Mouse (Mus musculus) liver, embryonic 14 days (tissue): ENCODE data around the gene Tulp2. TPM values are rescaled to one million over a fixed set of nuclear protein-coding genes. Genes with fewer than 3 reads are reported as not detected.

Experiments used
- polyA plus RNA-seq: library from polyadenylated mRNA; depleted of rRNA; stranded (reverse); fragments of >200 nt; gene quantifications from 2 replicates; pipeline ENCODE4 v1.2.3, GENCODE M21; 2012; rRNA removed

Tulp2 gene
- polyA plus RNA-seq, result 0.18 and 0.29 TPM in 2 replicates

GRCm38 (mm10) chr7:45481374-45481927 is at the start of gene Tulp2:
Gene Tulp2 (plus strand): TSS chr7:45481877.

GRCm38 (mm10) chr7:45434203-45435015 is 47.3 kb upstream of the Tulp2 start, which contains the start of gene Gys1:
Gene Gys1 (plus strand): TSS chr7:45434844.

GRCm38 (mm10) chr7:45437521-45438276 is 44.0 kb upstream of the Tulp2 start, which contains the start of gene Ruvbl2:
Gene Ruvbl2 (minus strand): TSS chr7:45438096.

GRCm38 (mm10) chr7:45459564-45460140 is 22.0 kb upstream of the Tulp2 start, which contains the start of gene Ftl1:
Gene Ftl1 (minus strand): TSS chr7:45459884.

GRCm38 (mm10) chr7:45466283-45467089 is 15.2 kb upstream of the Tulp2 start, which contains the start of gene Bax:
Gene Bax (minus strand): TSS chr7:45466898.

GRCm38 (mm10) chr7:45486761-45487415 is 5.2 kb downstream of the Tulp2 start, which contains the start of gene Gm45808:
Gene Gm45808 (minus strand): TSS chr7:45486811.

GRCm38 (mm10) chr7:45488293-45489204 is 6.9 kb downstream of the Tulp2 start, which contains the start of gene Dhdh:
Gene Dhdh (minus strand): TSS chr7:45488805.

GRCm38 (mm10) chr7:45509912-45510787 is 28.5 kb downstream of the Tulp2 start, which contains the start of gene Nucb1:
Gene Nucb1 (minus strand): TSS chr7:45510406.

GRCm38 (mm10) chr7:45525809-45526473 is 44.3 kb downstream of the Tulp2 start, which contains the start of the genes Ppp1r15a and Plekha4:
Gene Ppp1r15a (minus strand): TSS chr7:45526268.
Gene Plekha4 (plus strand): TSS chr7:45526330.

GRCm38 (mm10) chr7:45554744-45555143 is 73.1 kb downstream of the Tulp2 start, which contains the start of gene Hsd17b14:
Gene Hsd17b14 (plus strand): TSS chr7:45554893.

GRCm38 (mm10) chr7:45570103-45570741 is 88.5 kb downstream of the Tulp2 start, which contains the start of gene Bcat2:
Gene Bcat2 (plus strand): TSS chr7:45570153.

Other genes starting within 250 kb of the Tulp2 start
- gene Cd37, start 242.8 kb upstream of the Tulp2 start, polyA plus RNA-seq, result 8.7 and 11.7 TPM in 2 replicates
- gene Slc6a16, start 240.8 kb upstream of the Tulp2 start, polyA plus RNA-seq, result 0.01 and 0.03 TPM in 2 replicates
- not detected in 2 replicates for gene Slc6a21, start 204.4 kb upstream of the Tulp2 start, polyA plus RNA-seq
- gene Trpm4, start 148.1 kb upstream of the Tulp2 start, polyA plus RNA-seq, result 0.95 and 1.2 TPM in 2 replicates
- 0.06 and 0.76 TPM in 2 replicates for gene Hrc, start 146.6 kb upstream of the Tulp2 start, polyA plus RNA-seq
- gene Ppfia3, start 114.9 kb upstream of the Tulp2 start, polyA plus RNA-seq, result 0.18 and 0.20 TPM in 2 replicates
- 0.31 and 0.34 TPM in 2 replicates for gene Lin7b, start 111.3 kb upstream of the Tulp2 start, polyA plus RNA-seq
- gene Snrnp70, start 86.1 kb upstream of the Tulp2 start, polyA plus RNA-seq, result 208 and 214 TPM in 2 replicates
- gene Kcna7, start 76.2 kb upstream of the Tulp2 start, polyA plus RNA-seq, result 0.01 TPM in 1 of 2 replicates, not detected in the other
- 0.17 and 0.23 TPM in 2 replicates for gene Ntf5, start 68.2 kb upstream of the Tulp2 start, polyA plus RNA-seq
- gene Lhb, start 61.1 kb upstream of the Tulp2 start, polyA plus RNA-seq, result not detected in 2 replicates
- gene Gys1, start 47.0 kb upstream of the Tulp2 start, polyA plus RNA-seq, result 2.8 and 2.9 TPM in 2 replicates
- 66.7 and 69.1 TPM in 2 replicates for gene Ruvbl2, start 43.8 kb upstream of the Tulp2 start, polyA plus RNA-seq
- gene Ftl1, start 22.0 kb upstream of the Tulp2 start, polyA plus RNA-seq, result 1,332 and 1,795 TPM in 2 replicates
- 52.2 and 58.7 TPM in 2 replicates for gene Bax, start 15.0 kb upstream of the Tulp2 start, polyA plus RNA-seq
- gene Gm45808, start 4.9 kb downstream of the Tulp2 start, polyA plus RNA-seq, result 0.06 TPM in 1 of 2 replicates, not detected in the other
- 2.0 and 2.2 TPM in 2 replicates for gene Dhdh, start 6.9 kb downstream of the Tulp2 start, polyA plus RNA-seq
- 55.1 and 58.3 TPM in 2 replicates for gene Nucb1, start 28.5 kb downstream of the Tulp2 start, polyA plus RNA-seq
- gene Ppp1r15a, start 44.4 kb downstream of the Tulp2 start, polyA plus RNA-seq, result 112 and 129 TPM in 2 replicates
- gene Plekha4, start 44.5 kb downstream of the Tulp2 start, polyA plus RNA-seq, result 0.75 and 0.86 TPM in 2 replicates
- gene Hsd17b14, start 73.0 kb downstream of the Tulp2 start, polyA plus RNA-seq, result 1.1 and 1.7 TPM in 2 replicates
- 35.6 and 40.6 TPM in 2 replicates for gene Bcat2, start 88.3 kb downstream of the Tulp2 start, polyA plus RNA-seq
- gene Fgf21, start 133.6 kb downstream of the Tulp2 start, polyA plus RNA-seq, result not detected in 2 replicates
- 0.01 TPM in 1 of 2 replicates, not detected in the other for gene Fut1, start 135.4 kb downstream of the Tulp2 start, polyA plus RNA-seq
- gene Izumo1, start 139.9 kb downstream of the Tulp2 start, polyA plus RNA-seq, result 0.09 and 0.10 TPM in 2 replicates
- 2.0 and 2.2 TPM in 2 replicates for gene Rasip1, start 145.6 kb downstream of the Tulp2 start, polyA plus RNA-seq
- gene Mamstr, start 158.1 kb downstream of the Tulp2 start, polyA plus RNA-seq, result 0.37 and 0.43 TPM in 2 replicates
- gene Fut2, start 184.5 kb downstream of the Tulp2 start, polyA plus RNA-seq, result not detected in 2 replicates
- gene Ntn5, start 202.1 kb downstream of the Tulp2 start, polyA plus RNA-seq, result not detected in 2 replicates
- 0.02 TPM in 1 of 2 replicates, not detected in the other for gene Sec1, start 212.5 kb downstream of the Tulp2 start, polyA plus RNA-seq
- 0.14 and 0.37 TPM in 2 replicates for gene Car11, start 218.0 kb downstream of the Tulp2 start, polyA plus RNA-seq
- 0.67 TPM in 2 replicates for gene Dbp, start 223.2 kb downstream of the Tulp2 start, polyA plus RNA-seq
- gene Rpl18, start 233.6 kb downstream of the Tulp2 start, polyA plus RNA-seq, result 524 and 540 TPM in 2 replicates
- 6.3 and 7.1 TPM in 2 replicates for gene Sphk2, start 236.1 kb downstream of the Tulp2 start, polyA plus RNA-seq
- gene Fam83e, start 239.3 kb downstream of the Tulp2 start, polyA plus RNA-seq, result 0.21 and 0.32 TPM in 2 replicates
- gene Spaca4, start 243.9 kb downstream of the Tulp2 start, polyA plus RNA-seq, result not detected in 2 replicates